Mouse (Mus musculus) NIH3T3 (cell line): ENCODE results near the gene Pemt.

Experiments used
- DNase-seq: peaks from one replicate; pipeline ENCODE4 v3.0.0-alpha.2; 2012; ENCODE audit warnings: low read depth

Gene Pemt

GRCm38 (mm10) chr11:60001231-60001980, 44.9 kb downstream of the Pemt start:
- peak; percentile 17 for DNase-seq

GRCm38 (mm10) chr11:59994318-59994717, 52.0 kb downstream of the Pemt start:
- no peak for DNase-seq

DNA sequence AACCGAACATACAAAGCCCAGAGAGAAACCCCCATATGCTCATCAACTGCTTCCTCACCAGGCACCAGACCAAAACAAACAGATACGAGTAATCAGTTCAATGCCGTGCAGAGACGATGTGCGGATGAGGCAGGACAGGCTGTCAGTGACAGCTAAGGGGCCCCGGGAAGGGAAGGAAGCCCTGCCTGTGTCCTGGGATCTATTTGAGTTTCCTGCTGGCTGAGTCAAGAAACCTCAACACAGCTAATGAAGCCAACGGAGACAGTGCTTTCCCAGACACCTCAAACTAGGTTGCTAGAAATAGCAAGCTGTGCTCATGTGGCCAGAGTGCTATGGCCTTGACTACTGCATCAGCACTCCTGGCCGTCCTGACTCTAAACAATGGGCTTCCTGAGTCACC, 54.9 kb downstream of the Pemt start:
- no peak for DNase-seq

DNA sequence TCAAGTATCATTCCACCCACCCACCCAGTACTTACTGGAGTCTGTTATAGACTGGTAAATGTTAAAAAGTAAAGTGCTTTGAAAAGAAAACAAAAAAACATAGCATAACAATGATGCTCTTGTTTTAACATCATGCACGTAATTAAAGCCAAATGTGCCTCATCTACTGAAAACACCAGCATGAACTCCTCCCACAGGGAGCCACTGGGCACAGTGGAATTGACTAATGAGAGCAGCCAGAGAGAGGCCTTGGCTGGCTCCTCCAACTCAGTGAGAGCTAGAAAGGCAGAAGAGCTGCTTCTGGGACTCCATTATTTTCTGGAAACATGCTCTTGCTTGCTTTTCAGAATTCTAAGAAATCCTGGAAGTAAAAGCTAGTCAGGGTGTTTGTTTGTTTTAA, 56.9 kb downstream of the Pemt start:
- DNase-seq, result peak; percentile 79

GRCm38 (mm10) chr11:59977831-59978230, 68.5 kb downstream of the Pemt start:
- no peak for DNase-seq

DNA sequence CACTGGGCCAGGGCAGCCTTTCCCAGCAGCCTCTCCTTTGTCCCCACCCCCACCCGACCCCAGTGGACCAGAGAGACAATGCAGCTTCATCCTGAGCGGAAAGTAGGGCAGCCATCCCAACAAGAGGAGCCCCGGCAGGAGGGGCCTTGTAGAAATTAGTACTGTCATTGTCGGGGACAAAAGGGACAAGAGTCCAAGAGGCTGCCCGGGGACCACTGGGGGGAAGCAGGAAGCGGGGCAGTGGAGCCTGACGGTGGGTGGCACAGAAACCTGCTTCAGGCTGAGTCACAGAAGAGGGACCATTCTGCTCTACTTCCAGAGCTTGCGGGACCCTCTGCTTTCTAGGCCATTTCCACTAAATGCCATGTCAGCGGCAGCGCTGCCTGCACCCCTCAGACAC, 71.0 kb downstream of the Pemt start:
- no peak for DNase-seq

DNA sequence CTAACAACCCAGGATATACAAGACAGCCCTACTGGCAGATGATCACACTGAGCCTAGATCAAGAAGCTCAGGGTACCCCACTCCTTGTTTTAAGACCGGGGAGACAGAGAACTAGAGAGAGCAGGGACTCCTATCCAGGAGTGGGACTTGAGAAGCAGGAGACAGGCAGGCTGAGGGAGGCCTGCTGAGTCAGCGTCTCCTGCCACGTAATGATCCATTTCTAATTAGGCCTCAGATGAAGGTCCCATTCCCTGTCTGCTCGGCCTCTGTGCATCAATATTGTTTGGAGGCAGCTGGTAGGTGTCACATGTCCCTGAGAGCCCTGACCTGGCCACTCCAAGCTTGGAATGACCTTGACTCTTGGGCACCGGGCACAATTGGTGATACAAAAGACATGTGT, 72.9 kb downstream of the Pemt start:
- DNase-seq, result no peak

DNA sequence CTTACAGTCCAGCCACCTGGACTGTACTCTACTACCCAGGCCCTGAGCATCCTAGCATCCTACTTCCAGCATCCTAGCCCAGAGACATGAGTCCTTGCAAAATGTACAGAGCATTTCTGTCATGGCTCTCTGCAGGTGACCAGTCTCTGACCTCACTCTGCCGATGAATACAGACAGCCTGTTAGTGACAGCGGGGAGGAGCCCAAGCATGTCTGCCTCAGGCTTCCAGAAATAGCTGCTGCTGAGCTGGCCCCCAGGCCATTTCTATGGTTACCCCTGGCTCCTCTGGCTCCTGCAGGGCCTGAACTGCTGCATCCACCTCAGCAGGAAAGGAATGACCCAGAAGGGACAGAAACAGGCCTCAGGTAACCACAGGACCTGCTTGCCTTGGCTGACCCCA, 74.6 kb downstream of the Pemt start:
- DNase-seq, result no peak

- no peak for DNase-seq
These were observed 75.5 kb downstream of the Pemt start for GRCm38 (mm10) chr11:59970780-59971179.

- DNase-seq, result no peak
These were observed 78.5 kb downstream of the Pemt start for GRCm38 (mm10) chr11:59967765-59968164.

GRCm38 (mm10) chr11:59966102-59966483, 80.2 kb downstream of the Pemt start:
- DNase-seq, result no peak

- peak; percentile 76 for DNase-seq
These were observed 80.8 kb downstream of the Pemt start for GRCm38 (mm10) chr11:59965227-59966101.

- DNase-seq, result no peak
These were observed 81.5 kb downstream of the Pemt start, which contains the start of gene Rasd1 for GRCm38 (mm10) chr11:59964818-59965217. Gene Rasd1 (minus strand): TSS chr11:59964944.

GRCm38 (mm10) chr11:59964163-59964758, 82.0 kb downstream of the Pemt start:
- no peak for DNase-seq

GRCm38 (mm10) chr11:59963364-59964162, 82.7 kb downstream of the Pemt start:
- DNase-seq, result no peak

DNA sequence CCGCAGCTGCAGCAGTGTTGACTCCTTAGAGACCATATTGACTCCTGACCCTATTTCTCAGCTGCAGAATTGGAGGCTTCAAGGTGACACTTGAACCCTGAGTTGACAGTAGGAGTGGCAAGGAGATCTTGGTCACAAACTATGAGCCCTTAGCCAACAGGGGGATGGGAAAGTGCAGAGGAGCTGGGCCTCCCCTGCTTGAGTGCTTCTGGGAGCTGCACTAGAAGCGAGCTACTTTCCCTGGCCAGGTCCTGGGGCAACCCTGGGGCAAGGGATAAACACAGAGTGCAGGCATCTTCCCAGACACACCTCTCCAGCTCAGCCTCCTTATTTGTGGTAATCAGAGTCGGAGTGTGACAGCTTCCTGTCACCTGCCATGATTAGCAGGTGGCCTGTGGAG, 83.7 kb downstream of the Pemt start:
- no peak for DNase-seq

- DNase-seq, result no peak
These were observed 84.9 kb downstream of the Pemt start for GRCm38 (mm10) chr11:59961338-59961875.

DNA sequence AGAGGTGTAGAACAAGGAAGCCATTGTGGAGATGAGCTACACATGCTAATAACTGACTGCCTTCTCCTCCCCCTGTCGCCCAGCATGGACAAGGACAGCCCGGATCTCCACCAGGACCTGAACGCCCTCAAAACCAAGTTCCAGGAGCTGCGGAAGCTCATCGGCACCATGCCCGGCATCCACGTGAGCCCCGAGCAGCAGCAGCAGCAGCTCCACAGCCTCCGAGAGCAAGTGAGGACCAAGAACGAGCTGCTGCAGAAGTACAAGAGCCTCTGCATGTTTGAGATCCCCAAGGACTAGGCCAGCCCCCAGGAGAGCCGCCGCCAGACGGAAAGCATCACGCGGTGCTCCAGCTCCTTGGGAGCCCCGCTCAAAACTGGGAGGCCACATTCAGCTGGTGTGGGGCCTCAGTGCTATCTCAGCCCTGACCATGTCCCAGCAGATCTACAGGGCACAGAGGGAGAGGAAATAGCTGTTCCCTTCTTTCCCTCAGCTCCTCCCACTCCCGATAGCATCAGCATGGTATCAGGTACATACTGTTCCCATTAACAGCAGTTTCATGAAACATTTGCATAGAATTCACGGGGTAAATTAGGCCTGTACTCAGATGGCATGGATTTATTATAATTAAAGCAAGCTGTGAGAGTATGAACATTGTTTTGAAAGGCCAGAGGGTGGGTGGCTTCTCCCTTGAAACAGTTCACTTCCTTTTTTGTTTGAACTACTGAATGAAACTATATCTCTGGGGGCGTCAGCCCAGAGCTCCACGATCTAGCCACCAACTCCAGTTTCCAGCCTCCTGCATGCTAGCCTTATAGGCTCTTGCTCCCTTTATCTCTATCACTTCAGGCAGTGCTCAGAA, 85.6 kb downstream of the Pemt start:
- DNase-seq, result no peak

- DNase-seq, result no peak
These were observed 86.8 kb downstream of the Pemt start for GRCm38 (mm10) chr11:59959453-59959852.

DNA sequence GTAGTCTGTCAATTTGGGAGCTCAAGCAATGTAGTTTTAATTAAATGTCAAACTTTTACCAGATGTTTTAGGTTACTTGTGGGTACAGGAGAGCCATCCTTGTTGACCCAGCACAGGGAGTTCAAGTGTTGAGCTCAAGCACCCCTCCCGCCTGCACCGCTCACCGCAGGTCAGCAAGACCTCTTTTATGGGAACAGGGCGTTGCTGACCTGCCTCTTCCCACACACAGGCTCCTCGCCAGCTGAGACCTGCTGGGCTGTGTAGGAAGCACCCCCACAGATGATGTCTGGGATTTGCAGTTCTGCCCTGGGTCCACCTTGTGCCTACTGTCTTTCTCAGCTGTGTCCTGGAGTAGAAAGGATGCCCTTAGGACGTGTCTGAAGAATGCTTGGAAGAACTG, 89.5 kb downstream of the Pemt start:
- DNase-seq, result no peak

GRCm38 (mm10) chr11:59952892-59953291, 93.4 kb downstream of the Pemt start:
- DNase-seq, result no peak
